Mouse (Mus musculus) spleen, adult 2 months (tissue): Measurements from ENCODE around the gene Gm11938.

Experiments
- CTCF ChIP-seq: fragments of 200-500 bp; IDR thresholded peaks from 2 replicates; pipeline ENCODE4 v1.5.1; 2011; ENCODE audit warnings: mild to moderate bottlenecking, inconsistent platforms; ENCODE audit not compliant: insufficient read depth, insufficient read length, insufficient replicate concordance; ENCODE audit errors: extremely low read depth
- POLR2A ChIP-seq: fragments of 200-500 bp; IDR thresholded peaks from 2 replicates; pipeline ENCODE4 v1.6.1; 2011; ENCODE audit warnings: low read depth, low read length, inconsistent platforms

GRCm38 (mm10) chr11:99650136-99650535, 47.0 kb upstream of the Gm11938 start, which contains the start of gene Gm11555:
- TF ChIP-seq POLR2A (no peak), CTCF (no peak)
